Mouse (Mus musculus): ENCODE data around the gene Colgalt1.

DNA sequence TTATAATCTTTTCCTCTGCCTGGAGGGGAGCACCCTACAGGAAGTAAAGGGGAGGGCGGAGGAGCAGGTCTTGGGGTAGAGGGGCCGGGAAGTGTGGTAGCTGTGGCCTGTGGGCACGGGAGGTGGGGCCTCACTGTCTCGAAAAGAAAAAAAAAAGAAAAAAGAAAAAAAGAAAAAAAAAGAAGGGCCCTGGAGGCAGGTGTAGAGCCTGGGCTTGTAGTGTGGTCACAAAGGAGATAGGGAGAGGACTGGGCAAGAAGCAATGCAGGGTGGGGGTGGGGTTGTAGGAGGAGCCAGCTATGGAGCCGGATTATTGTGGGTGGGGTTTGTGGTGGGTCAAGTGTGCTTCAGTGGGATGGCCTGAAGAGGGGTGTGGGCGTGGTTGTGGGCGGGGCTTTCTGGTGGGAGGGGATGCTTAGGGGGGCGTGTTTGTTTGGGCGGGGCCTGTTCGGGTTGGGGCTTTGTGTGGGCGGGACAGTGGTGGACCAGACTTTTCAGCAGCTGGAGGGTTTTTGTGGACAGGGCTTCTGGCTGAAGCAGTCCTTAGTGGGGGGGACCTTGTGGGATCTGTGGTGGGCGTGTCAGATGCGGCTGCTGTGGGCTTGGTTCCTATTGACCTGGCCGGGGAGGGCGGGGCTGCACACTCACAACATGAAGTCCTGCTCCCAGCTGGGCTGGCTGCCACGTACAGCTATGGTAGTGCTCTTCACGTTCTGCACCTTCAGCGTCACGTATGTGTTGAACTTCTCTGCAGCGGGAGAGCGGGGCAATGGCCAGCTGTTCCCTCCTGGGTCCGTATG, 54.7 kb downstream of the Colgalt1 start:
- TF ChIP-seq CTCF (IDR thresholded peaks at IDR 0.05; ENCODE audit: low read depth) (no peak), EP300 (IDR thresholded peaks at IDR 0.05; ENCODE audit: low read depth) (no peak)
